Mouse (Mus musculus): ENCODE measurements around the gene Vmn2r106. TPM values are rescaled to one million over a fixed set of nuclear protein-coding genes. Genes with fewer than 3 reads are reported as not detected.

The Vmn2r106 gene
- not detected for total RNA-seq (2022)

DNA sequence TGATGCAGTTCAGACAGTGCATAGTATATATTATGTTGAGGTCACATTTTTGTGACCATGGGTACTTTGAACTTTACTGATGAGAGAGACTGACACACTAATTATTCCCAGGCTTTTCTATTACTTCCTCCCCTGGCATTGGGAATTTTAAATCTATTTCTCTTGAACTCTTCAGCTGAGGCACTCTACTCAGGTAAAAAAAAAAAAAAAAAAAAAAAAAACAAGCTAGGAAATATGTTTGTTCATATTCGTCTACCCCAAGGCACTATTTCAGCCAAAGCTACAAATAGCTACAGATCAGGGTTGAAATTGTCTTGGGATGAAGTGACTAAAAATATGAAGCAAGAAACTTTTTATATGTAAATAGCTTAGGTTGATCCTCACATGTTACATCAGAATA, at the start of gene Vmn2r106:
Gene Vmn2r106 (minus strand): TSS at position 101 of the 400 bp plus-strand sequence.
- DNase-seq (ENCODE audit: low spot score in 2 of 2), result no peak

DNA sequence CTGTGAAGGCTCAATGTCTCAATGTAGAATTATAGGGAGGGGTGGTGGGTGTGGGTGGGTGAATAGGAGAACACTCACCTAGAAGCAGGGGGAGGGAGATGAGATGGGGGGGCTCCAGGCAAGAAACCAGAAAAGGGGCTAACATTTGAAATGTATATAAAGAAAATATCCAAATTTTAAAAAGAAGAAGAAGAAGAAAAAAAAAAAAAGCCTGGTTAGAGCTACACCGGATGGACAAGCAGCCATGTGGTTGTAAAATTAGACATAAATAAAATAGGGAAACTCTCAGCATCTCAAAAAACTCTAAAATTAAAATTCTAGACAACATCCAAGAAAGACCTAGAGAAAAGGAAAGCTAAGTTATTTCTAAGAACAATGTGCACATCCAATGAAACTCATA, 20.4 kb upstream of the Vmn2r106 start:
- no peak for DNase-seq (ENCODE audit: low spot score in 2 of 2)

DNA sequence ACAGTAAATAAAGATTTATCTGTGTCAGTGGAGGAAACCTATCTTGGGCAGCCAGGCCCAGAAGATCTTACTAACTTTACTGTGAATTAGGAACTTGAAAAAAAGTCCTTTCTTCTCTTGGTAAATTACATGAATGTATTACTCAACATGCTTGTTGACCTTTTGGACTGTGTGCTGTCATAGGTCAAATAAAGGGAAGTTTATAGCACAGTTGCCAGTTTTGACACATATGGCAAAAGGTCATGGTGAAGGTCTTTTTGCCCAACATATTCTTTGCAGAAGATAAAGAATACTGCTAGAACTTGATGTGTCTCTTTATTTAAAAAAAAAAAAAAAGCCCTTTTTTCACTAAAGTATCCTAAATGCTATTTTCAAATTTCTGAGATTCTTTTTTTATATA, 1.6 kb upstream of the Vmn2r106 start:
- DNase-seq (ENCODE audit: low spot score in 2 of 2), result no peak

DNA sequence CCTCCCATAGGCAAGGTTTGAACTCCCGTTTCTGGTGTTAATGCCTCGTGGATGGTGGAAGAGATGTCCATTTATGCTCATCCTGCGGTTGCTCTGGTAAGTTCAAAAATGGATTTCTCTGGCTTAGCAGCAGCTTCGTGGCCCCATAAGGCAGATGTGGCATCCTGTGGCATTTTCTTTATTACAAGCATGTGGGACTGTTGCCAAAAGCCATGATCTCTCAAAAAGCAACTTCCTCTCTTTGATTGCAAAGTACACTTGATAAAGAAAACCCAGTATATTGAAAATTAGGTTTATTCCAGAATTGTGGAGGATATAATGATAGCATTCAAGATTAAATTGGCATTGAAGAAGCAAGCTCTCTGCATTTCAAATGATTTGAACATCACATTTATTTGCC, 29.8 kb downstream of the Vmn2r106 start:
- no peak for DNase-seq (ENCODE audit: low spot score in 2 of 2)

DNA sequence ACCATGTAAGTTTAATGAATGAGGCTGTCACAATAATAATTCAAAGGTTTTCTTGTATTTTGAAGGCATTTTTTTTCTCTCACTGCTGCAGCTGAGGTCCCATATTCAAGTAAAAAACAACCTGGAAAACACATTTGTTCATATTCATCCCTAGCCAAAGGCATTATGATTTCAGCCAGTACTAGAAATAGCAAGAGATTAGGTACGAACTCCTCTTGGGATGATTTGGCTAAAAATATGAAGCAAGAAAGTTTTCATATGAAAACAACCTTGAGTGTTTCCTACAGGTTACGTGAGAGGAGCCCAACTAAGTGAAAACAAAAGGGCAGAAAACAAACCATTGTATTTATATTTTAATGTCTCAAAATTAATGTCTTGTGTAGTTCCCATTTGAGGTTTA, 50.4 kb downstream of the Vmn2r106 start, which contains the start of gene Vmn2r105:
Gene Vmn2r105 (minus strand): TSS at position 101 of the 400 bp plus-strand sequence.
- no peak for DNase-seq (ENCODE audit: low spot score in 2 of 2)

Other genes starting within 250 kb of the Vmn2r106 start
- gene Vmn2r104, start 237.2 kb downstream of the Vmn2r106 start, total RNA-seq (2022), result not detected
- gene Fpr-rs7, start 171.3 kb downstream of the Vmn2r106 start, total RNA-seq (2022), result not detected
- not detected for gene Fpr-rs6, start 102.5 kb downstream of the Vmn2r106 start, total RNA-seq (2022)
- gene Vmn2r105, start 50.5 kb downstream of the Vmn2r106 start, total RNA-seq (2022), result not detected
- not detected for gene Vmn2r107, start 59.7 kb upstream of the Vmn2r106 start, total RNA-seq (2022)
- not detected for gene Vmn1r224, start 128.6 kb upstream of the Vmn2r106 start, total RNA-seq (2022)
- not detected for gene Vmn2r108, start 195.8 kb upstream of the Vmn2r106 start, total RNA-seq (2022)
- gene Vmn1r225, start 212.6 kb upstream of the Vmn2r106 start, total RNA-seq (2022), result not detected

Data from gastrocnemius, adult 8-10 months (tissue).